15 mouse cellular contexts compared by ENCODE assay signal in genomic region chr1:31462340-31462739, GRCm38 (mm10).
DNase-seq lines count a peak whose midpoint lies in the region; ATAC-seq and TF ChIP-seq lines count a peak whose summit lies in the region.
"Had no signal": no experiment of that assay in that cellular context is flagged by ENCODE, and none has a peak within 500 bp of the region (broad histone marks: within the 10 kb centered on the region; RNA-seq: fewer than 3 reads in every experiment).

No protein-coding gene starts in this region.

- H3K4me3 ChIP-seq in forebrain, embryonic 15.5 days, result no peak overlapping the region
- H3K4me3 ChIP-seq in forebrain, embryonic 11.5 days (ENCODE audit: low read depth, low read length), result no peak overlapping the region
- no peak overlapping the region for H3K4me3 ChIP-seq in forebrain, postnatal 0 days (ENCODE audit: low read depth, low read length)
- no peak overlapping the region for H3K4me3 ChIP-seq in forebrain, embryonic 10.5 days
- H3K4me3 ChIP-seq: embryonic facial prominence, embryonic 10.5 days; embryonic facial prominence, embryonic 12.5 days had no signal

- 63% methylated on average over 3 of the region's 3 CpGs for WGBS in forebrain, embryonic 15.5 days
- 76% methylated on average over 3 of the region's 3 CpGs for WGBS in forebrain, embryonic 11.5 days
- WGBS in forebrain, postnatal 0 days, result 57% methylated on average over 3 of the region's 3 CpGs
- WGBS in forebrain, embryonic 10.5 days, result 81% methylated on average over 3 of the region's 3 CpGs

- no peak overlapping the region; the same call in 1 of the 2 replicates for H3K27ac ChIP-seq in forebrain, embryonic 15.5 days (replicated peaks)
- H3K27ac ChIP-seq in forebrain, embryonic 11.5 days (ENCODE audit: low read depth, low read length), result no peak overlapping the region
- H3K27ac ChIP-seq in forebrain, postnatal 0 days (ENCODE audit: low read depth, low read length), result peak overlapping the region; percentile 55; the same call in 1 of the 2 replicates
- H3K27ac ChIP-seq in forebrain, embryonic 10.5 days, result no peak overlapping the region
- H3K27ac ChIP-seq: embryonic facial prominence, embryonic 10.5 days; embryonic facial prominence, embryonic 12.5 days had no signal

- no peak for TF ChIP-seq CTCF in forebrain, postnatal 0 days (IDR thresholded peaks at IDR 0.05; ENCODE audit: low read depth)

- no peak overlapping the region for H3K9ac ChIP-seq in forebrain, embryonic 15.5 days (replicated peaks)
- no peak overlapping the region for H3K9ac ChIP-seq in forebrain, embryonic 11.5 days (ENCODE audit: low read length)
- H3K9ac ChIP-seq in forebrain, postnatal 0 days, result no peak overlapping the region
- H3K9ac ChIP-seq: embryonic facial prominence, embryonic 12.5 days had no signal

- H3K4me2 ChIP-seq in forebrain, embryonic 15.5 days (replicated peaks), result no peak overlapping the region
- H3K4me2 ChIP-seq in forebrain, embryonic 11.5 days (ENCODE audit: low read depth, low read length, severe bottlenecking), result no peak overlapping the region
- no peak overlapping the region for H3K4me2 ChIP-seq in forebrain, postnatal 0 days (ENCODE audit: low read depth)
- H3K4me2 ChIP-seq: embryonic facial prominence, embryonic 12.5 days had no signal

- H3K4me1 ChIP-seq in forebrain, embryonic 15.5 days, result no peaks in the 10 kb centered on the region
- H3K4me1 ChIP-seq in forebrain, embryonic 11.5 days (replicated peaks; ENCODE audit: control insufficient read depth, insufficient read depth, low read length), result no peaks in the 10 kb centered on the region
- no peaks in the 10 kb centered on the region; the same call in 1 of the 2 replicates for H3K4me1 ChIP-seq in forebrain, postnatal 0 days (ENCODE audit: insufficient read depth)
- H3K4me1 ChIP-seq in forebrain, embryonic 10.5 days, result no peaks in the 10 kb centered on the region
- H3K4me1 ChIP-seq: embryonic facial prominence, embryonic 10.5 days; embryonic facial prominence, embryonic 12.5 days had no signal

- H3K27me3 ChIP-seq in forebrain, embryonic 15.5 days, result no peaks in the 10 kb centered on the region
- H3K27me3 ChIP-seq in forebrain, embryonic 11.5 days (ENCODE audit: control insufficient read depth, insufficient read depth, low read length), result no peaks in the 10 kb centered on the region
- H3K27me3 ChIP-seq in forebrain, postnatal 0 days (ENCODE audit: insufficient read depth, low read length), result no peaks in the 10 kb centered on the region
- no peaks in the 10 kb centered on the region for H3K27me3 ChIP-seq in forebrain, embryonic 10.5 days (ENCODE audit: poor library complexity, severe bottlenecking)
- H3K27me3 ChIP-seq: embryonic facial prominence, embryonic 12.5 days had no signal

- DNase-seq in forebrain, embryonic 11.5 days (ENCODE audit: low spot score), result no peak
- peak; percentile 36 for DNase-seq in forebrain, postnatal 0 days
- no peak for DNase-seq in forebrain, embryonic 10.5 days (ENCODE audit: extremely low spot score, low spot score)
- DNase-seq in kidney, postnatal 36 days, result no peak
- DNase-seq: adrenal gland, adult 2 months; adrenal gland, postnatal 10 days; adrenal gland, postnatal 25 days; cerebellum, adult 11-12 months; cerebellum, adult 2 months; cerebellum, adult 9-10 months; cerebellum, postnatal 10 days; cerebellum, postnatal 25 days had no signal

- no peaks in the 10 kb centered on the region for H3K36me3 ChIP-seq in forebrain, embryonic 15.5 days
- H3K36me3 ChIP-seq in forebrain, embryonic 11.5 days (ENCODE audit: control insufficient read depth, insufficient read depth, low read length), result no peaks in the 10 kb centered on the region
- H3K36me3 ChIP-seq in forebrain, postnatal 0 days (ENCODE audit: insufficient read depth), result no peaks in the 10 kb centered on the region
- H3K36me3 ChIP-seq in forebrain, embryonic 10.5 days (replicated peaks), result no peaks in the 10 kb centered on the region
- H3K36me3 ChIP-seq: embryonic facial prominence, embryonic 10.5 days; embryonic facial prominence, embryonic 12.5 days had no signal

- H3K9me3 ChIP-seq in forebrain, embryonic 15.5 days, result no peaks in the 10 kb centered on the region
- no peaks in the 10 kb centered on the region for H3K9me3 ChIP-seq in forebrain, embryonic 11.5 days (ENCODE audit: control insufficient read depth, low read length)
- H3K9me3 ChIP-seq in forebrain, postnatal 0 days (ENCODE audit: low read length), result no peaks in the 10 kb centered on the region
- no peaks in the 10 kb centered on the region for H3K9me3 ChIP-seq in forebrain, embryonic 10.5 days
- H3K9me3 ChIP-seq: embryonic facial prominence, embryonic 10.5 days; embryonic facial prominence, embryonic 12.5 days had no signal

- ATAC-seq in forebrain, embryonic 15.5 days (replicated peaks), result peak; percentile 48; the same call in 1 of the 2 replicates
- no peak for ATAC-seq in forebrain, embryonic 11.5 days (replicated peaks; ENCODE audit: low FRiP score)
- ATAC-seq in forebrain, postnatal 0 days, result peak; percentile 92
